Mouse (Mus musculus) neural tube, embryonic 11.5 days (tissue): ENCODE measurements around the gene Emb. TPM values are rescaled to one million over a fixed set of nuclear protein-coding genes. Genes with fewer than 3 reads are reported as not detected.
"Not testable (repeated sequence)": the region's sequence is repeated elsewhere in the genome, so short reads cannot be mapped to it uniquely, and the experiment has no call there.

ENCODE experiments used
- ATAC-seq: fragments of 200-750 bp; cut with Nextera tagmentation; 2 replicates; pipeline ENCODE4 v1.8.0; 2017; ENCODE audit warnings: moderate number of reproducible peaks, mild to moderate bottlenecking, moderate TSS enrichment, moderate library complexity; ENCODE audit not compliant: insufficient read depth, low FRiP score, low TSS enrichment
- DNase-seq: peaks from one replicate; pipeline ENCODE4 v3.0.0-alpha.2; 2015; ENCODE audit warnings: low spot score
- H3K27ac ChIP-seq: fragments of 300-500 bp; sonication (generic); 2 replicates; pipeline ENCODE4 v1.5.1; 2014; ENCODE audit warnings: low read depth, mild to moderate bottlenecking, low read length
- H3K27me3 ChIP-seq: fragments of 300-500 bp; sonication (generic); 2 replicates; pipeline ENCODE4 v1.6.1; 2014; ENCODE audit warnings: mild to moderate bottlenecking, low read length, mixed read lengths; ENCODE audit not compliant: control insufficient read depth, insufficient read depth
- H3K36me3 ChIP-seq: fragments of 300-500 bp; sonication (generic); 2 replicates; pipeline ENCODE4 v1.6.1; 2014; ENCODE audit warnings: mild to moderate bottlenecking, low read length, moderate library complexity, mixed read lengths; ENCODE audit not compliant: control insufficient read depth, insufficient read depth
- H3K4me1 ChIP-seq: fragments of 300-500 bp; sonication (generic); 2 replicates; pipeline ENCODE4 v1.6.1; 2014; ENCODE audit warnings: low read length, mixed read lengths; ENCODE audit not compliant: control insufficient read depth, insufficient read depth
- H3K4me2 ChIP-seq: fragments of 300-500 bp; sonication (generic); 2 replicates; pipeline ENCODE4 v1.6.1; 2014; ENCODE audit warnings: low read depth, mild to moderate bottlenecking, moderate library complexity
- H3K4me3 ChIP-seq: fragments of 300-500 bp; sonication (generic); 2 replicates; pipeline ENCODE4 v1.5.1; 2014; ENCODE audit warnings: low read depth, low read length
- H3K9ac ChIP-seq: fragments of 300-500 bp; sonication (generic); 2 replicates; pipeline ENCODE4 v1.6.1; 2014; ENCODE audit warnings: mild to moderate bottlenecking, low read length
- H3K9me3 ChIP-seq: fragments of 300-500 bp; sonication (generic); 2 replicates; pipeline ENCODE4 v1.6.1; 2016; ENCODE audit warnings: low read length; ENCODE audit not compliant: control insufficient read depth
- WGBS: fragments of 180-500 bp; shearing (Covaris S2); extraction: QIAGEN DNeasy Blood & Tissue Kit; methylation state at CpG from one replicate; pipeline ENCODE4 v1.1.7; 2014; 5-methylcytosine and 5-hydroxymethylcytosine counted together
- polyA plus RNA-seq: library from polyadenylated mRNA; unstranded; fragments of >200 nt; fragmentation: Nextera tagmentation; extraction: Ambion mirVana; gene quantifications from 2 replicates; pipeline ENCODE4 v1.2.1, GENCODE M21; 2014

Gene Emb
- polyA plus RNA-seq, result 20.5 and 20.9 TPM in 2 replicates

DNA sequence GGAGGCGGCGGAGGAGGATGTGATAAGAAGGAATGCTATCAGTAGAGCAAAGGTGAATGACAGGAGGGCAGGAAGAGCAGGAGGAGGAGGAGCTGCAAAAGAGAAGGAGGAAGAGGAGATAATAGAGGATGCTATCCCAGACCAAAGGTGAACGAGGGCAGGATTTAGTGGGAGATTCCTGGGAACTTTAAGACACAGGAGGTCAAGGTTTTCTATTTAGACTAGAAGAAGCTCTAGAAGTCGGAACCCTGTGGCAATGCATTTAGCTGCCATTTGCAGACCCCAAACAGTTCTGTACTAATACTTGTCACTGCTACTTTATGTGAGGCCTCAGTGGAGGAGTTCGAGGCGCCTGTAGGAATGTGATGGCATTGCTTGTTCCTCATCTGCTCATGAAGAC, at the start of gene Emb:
Gene Emb (plus strand): TSS at position 301 of the 400 bp plus-strand sequence.
- ATAC-seq, result no peak
- Histone ChIP-seq H3K9me3 (no peaks in the 10 kb centered on the region), H3K4me3 (no peak within 1 kb of the TSS), H3K4me2 (no peak within 1 kb of the TSS), H3K27me3 (no peaks in the 10 kb centered on the region), H3K27ac (no peak within 1 kb of the TSS), H3K9ac (no peak within 1 kb of the TSS), H3K4me1 (no peaks in the 10 kb centered on the region), H3K36me3 (no peaks in the 10 kb centered on the region)
- DNase-seq, result no peak
- WGBS, result 87% methylated on average over 6 of the region's 6 CpGs

DNA sequence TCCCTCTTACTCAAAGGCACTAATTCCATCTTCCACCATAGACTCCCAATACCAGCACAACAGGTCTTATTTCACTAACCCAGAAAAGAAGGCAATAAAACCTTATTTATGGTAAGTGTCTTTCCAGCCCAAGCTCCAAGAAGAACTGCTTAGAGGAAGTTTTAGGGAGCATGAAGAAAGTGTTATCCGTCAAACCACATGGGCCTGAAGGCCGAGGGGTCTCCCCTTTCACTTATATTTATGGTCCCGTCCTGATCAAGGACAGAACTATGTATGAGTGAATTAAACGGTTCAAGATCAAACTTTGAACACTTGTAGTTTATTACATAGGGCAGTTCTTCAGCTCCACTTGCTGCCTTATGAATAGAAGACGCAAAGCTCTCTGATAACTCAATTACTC, 44.4 kb upstream of the Emb start:
- no peaks in the 10 kb centered on the region for H3K9me3 ChIP-seq
- no peaks in the 10 kb centered on the region for H3K27me3 ChIP-seq
- ATAC-seq (no peak), DNase-seq (no peak)
- H3K4me2 ChIP-seq, result no peak overlapping the region
- 80% methylated on average over 5 of the region's 5 CpGs for WGBS
- H3K4me1 ChIP-seq, result no peaks in the 10 kb centered on the region
- H3K4me3 ChIP-seq, result no peak overlapping the region
- no peak overlapping the region for H3K27ac ChIP-seq
- no peak overlapping the region for H3K9ac ChIP-seq
- H3K36me3 ChIP-seq, result no peaks in the 10 kb centered on the region

DNA sequence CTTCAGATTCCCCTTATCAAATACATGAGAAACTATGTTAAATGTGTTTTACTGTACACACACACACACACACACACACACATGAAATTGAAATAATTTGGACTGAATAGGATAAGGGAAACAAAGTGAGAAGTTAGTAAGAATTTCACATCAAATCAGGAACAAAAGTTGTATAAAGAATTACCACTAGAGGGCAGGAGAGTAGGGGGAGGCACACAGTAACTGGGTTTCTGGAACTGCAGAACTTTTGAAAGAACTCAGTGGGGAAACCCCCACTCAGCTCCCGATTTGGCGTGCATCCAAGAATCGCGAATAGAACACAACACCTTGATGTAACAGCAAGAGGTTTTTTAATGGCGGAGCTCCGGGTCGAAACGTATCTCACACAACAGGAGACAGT, 43.3 kb upstream of the Emb start:
- H3K4me3 ChIP-seq, result no peak overlapping the region
- 93% methylated on average over 8 of the region's 8 CpGs for WGBS
- H3K9ac ChIP-seq, result no peak overlapping the region
- DNase-seq, result no peak
- H3K9me3 ChIP-seq, result no peaks in the 10 kb centered on the region
- H3K4me2 ChIP-seq, result no peak overlapping the region
- H3K36me3 ChIP-seq, result no peaks in the 10 kb centered on the region
- no peaks in the 10 kb centered on the region for H3K27me3 ChIP-seq
- H3K27ac ChIP-seq, result no peak overlapping the region
- ATAC-seq, result no peak
- no peaks in the 10 kb centered on the region for H3K4me1 ChIP-seq

DNA sequence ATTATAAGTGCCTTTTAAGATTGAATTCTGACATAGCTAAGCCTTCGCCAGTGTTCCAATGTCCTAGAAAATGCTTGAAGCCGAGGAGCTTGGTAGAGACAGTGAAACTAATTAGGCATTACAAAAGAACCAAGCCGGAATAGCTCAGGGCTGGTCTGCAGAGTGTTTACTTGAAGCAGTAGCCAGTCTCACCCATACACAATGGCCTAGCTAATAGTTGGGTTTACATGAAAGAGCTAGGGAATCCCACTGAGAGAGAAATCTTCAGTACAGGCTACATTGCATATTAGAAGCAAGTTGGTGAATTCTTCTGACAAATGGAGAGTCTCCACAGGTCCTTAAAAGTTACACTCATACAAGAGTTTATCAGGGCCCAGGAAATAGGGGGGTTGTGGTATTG, 27.4 kb upstream of the Emb start:
- H3K27me3 ChIP-seq, H3K4me1 ChIP-seq, DNase-seq, H3K4me2 ChIP-seq, H3K36me3 ChIP-seq, H3K27ac ChIP-seq, ATAC-seq, H3K4me3 ChIP-seq, H3K9me3 ChIP-seq, H3K9ac ChIP-seq: not testable (repeated sequence)
- WGBS, result 62% methylated on average over 3 of the region's 3 CpGs

DNA sequence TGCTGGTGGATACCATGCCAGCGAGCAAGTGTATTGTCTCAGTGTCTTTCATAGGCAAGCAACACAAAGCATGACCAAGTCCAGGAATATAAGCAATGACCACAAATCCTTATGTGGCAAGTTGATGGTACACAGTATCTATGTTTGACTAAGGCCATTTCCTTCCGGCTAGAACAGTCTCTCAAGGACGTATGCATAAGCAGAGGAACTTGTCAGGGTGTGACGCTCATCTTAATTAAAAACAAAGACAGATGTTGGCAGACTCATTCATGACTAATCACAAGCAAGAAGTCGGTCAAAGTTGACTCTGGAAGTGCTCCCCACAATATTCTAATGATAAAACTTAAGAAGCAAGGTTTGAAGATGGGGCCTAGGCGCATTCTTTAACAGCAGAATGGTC, 25.0 kb upstream of the Emb start:
- 87% methylated on average over 6 of the region's 6 CpGs for WGBS
- H3K4me3 ChIP-seq, result no peak overlapping the region
- DNase-seq (no peak), ATAC-seq (no peak)
- H3K27ac ChIP-seq, result no peak overlapping the region
- no peaks in the 10 kb centered on the region for H3K36me3 ChIP-seq
- H3K9ac ChIP-seq, result no peak overlapping the region
- H3K27me3 ChIP-seq, result no peaks in the 10 kb centered on the region
- no peak overlapping the region for H3K4me2 ChIP-seq
- no peaks in the 10 kb centered on the region for H3K4me1 ChIP-seq
- no peaks in the 10 kb centered on the region for H3K9me3 ChIP-seq

DNA sequence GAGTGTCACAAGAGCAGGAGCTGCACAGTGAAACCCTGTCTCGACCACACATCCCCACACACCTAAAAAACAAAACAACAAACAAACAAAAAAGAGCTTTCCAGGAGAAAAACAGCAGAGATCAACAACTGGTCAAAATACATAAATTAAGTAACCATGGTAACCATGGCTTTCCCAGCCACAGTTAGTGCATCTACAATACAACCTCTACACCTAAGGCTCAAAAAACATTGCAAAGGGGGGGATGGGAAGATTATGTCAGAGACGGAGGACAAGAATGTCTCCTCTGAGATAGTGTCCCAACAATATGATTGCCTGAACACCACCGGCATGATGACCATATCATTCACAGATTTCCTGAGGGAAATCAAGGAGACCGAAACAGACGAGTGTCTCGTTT, 23.0 kb upstream of the Emb start:
- Histone ChIP-seq H3K27ac (no peak overlapping the region), H3K4me2 (no peak overlapping the region), H3K27me3 (no peaks in the 10 kb centered on the region), H3K4me1 (no peaks in the 10 kb centered on the region), H3K4me3 (no peak overlapping the region), H3K9me3 (no peaks in the 10 kb centered on the region), H3K9ac (no peak overlapping the region), H3K36me3 (no peaks in the 10 kb centered on the region)
- WGBS, result 88% methylated on average over 6 of the region's 6 CpGs
- ATAC-seq, result no peak
- DNase-seq, result no peak

DNA sequence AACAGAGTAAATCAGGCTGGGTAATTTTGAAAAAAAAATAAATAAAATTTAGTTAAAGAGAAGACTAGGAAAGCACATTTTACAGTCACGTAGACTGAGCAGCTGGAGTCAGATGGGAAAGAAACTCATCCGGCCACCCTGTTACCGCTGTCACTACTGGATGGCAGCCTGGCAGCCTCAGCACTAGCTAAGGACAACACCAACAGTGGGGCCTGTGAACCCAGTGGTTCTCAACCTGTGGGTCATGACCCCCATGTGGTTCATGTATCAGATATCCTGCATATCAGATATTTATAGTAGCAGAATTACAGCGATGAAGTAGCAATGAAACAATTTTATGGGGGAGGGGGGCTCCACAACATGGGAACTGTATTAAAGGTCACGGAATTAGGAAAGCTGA, 16.2 kb upstream of the Emb start:
- Histone ChIP-seq H3K27ac (no peak overlapping the region), H3K36me3 (no peaks in the 10 kb centered on the region), H3K4me2 (no peak overlapping the region), H3K4me3 (no peak overlapping the region), H3K9me3 (no peaks in the 10 kb centered on the region), H3K4me1 (no peaks in the 10 kb centered on the region), H3K9ac (no peak overlapping the region), H3K27me3 (no peaks in the 10 kb centered on the region)
- DNase-seq (no peak), ATAC-seq (no peak)
- 90% methylated on average over 5 of the region's 5 CpGs for WGBS

DNA sequence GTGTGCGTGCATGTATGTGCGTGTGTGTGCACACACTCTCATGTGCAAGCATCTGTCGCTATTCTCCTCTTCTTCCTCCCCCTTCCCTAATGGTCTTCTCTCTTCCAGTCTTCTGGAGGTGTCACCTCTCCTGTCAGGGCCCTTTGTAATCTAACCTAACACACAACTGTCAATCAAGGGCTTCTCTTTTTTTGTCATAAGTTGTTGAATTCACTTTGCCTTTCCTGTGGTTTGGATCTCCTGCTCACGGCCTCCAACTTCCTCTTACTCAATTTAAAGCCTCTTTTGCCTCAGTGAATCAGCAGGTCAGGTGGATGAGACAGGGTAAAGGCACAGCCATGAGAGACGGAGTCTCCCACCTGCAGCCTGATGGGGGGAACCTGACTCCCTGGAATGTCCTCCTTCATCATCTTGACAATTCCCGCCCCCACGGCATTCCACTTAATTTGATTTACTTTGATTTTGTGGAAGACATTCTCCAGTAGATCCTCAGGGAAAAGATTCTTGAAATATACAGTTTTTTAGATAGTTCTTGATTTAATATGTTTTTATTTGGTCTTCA, 14.8 kb upstream of the Emb start:
- no peak overlapping the region for H3K27ac ChIP-seq
- DNase-seq (no peak), ATAC-seq (no peak)
- no peak overlapping the region for H3K4me3 ChIP-seq
- H3K36me3 ChIP-seq, result no peaks in the 10 kb centered on the region
- no peaks in the 10 kb centered on the region for H3K9me3 ChIP-seq
- no peaks in the 10 kb centered on the region for H3K27me3 ChIP-seq
- no peak overlapping the region for H3K4me2 ChIP-seq
- H3K9ac ChIP-seq, result no peak overlapping the region
- H3K4me1 ChIP-seq, result no peaks in the 10 kb centered on the region
- 72% methylated on average over 7 of the region's 7 CpGs for WGBS

DNA sequence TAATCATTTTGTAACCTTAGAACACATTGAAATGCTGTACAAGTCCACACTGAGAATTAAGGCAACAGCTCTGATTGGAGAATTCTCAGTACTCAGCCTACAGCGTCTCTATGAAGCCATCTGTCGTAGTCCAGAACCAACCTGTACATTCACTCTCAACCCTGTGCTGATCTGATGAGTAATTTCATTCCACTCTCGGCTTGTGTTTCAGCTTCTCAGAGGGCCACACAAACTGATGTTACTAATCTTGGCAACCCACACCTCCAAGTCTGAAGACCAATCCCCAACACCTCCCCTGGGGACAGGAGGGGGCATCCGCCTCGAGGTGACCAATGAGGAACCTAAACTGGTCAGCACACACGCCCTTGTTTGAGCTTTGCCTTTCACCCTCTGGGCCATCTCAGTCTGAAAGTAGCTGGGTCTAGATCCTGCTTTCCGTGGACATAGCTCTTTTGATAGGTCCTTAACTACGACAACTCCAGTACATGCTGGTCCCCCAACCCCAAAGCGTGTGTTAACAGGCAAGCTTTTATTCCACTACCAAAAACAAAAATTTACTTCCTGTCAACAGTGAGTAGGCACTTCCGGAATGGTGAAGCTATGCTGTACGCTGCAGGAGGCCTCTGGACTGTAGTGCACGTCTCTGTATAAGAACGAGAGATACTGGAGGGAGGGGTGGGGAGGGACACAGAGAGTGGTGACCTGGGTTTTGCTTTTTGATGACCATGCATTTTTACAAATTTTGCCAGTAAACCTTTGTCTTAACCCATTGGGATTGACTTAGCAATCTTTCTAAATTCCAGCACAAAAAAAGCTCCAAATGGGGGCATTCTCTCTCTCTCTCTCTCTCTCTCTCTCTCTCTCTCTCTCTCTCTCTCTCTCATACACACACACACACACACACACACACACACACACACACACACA, 12.5 kb upstream of the Emb start:
- Histone ChIP-seq H3K4me3 (no peak overlapping the region), H3K4me2 (no peak overlapping the region), H3K27ac (no peak overlapping the region), H3K9ac (no peak overlapping the region), H3K9me3 (no peaks in the 10 kb centered on the region), H3K36me3 (no peaks in the 10 kb centered on the region), H3K4me1 (no peaks in the 10 kb centered on the region), H3K27me3 (no peaks in the 10 kb centered on the region)
- ATAC-seq (no peak), DNase-seq (no peak)
- WGBS, result 91% methylated on average over 13 of the region's 13 CpGs
